Mouse (Mus musculus) lung, postnatal 0 days (tissue): ENCODE results near the gene Hps4. TPM values are rescaled to one million over a fixed set of nuclear protein-coding genes. Genes with fewer than 3 reads are reported as not detected.

Experiments used
- ATAC-seq: fragments of 200-750 bp; cut with Nextera tagmentation; 2 replicates; pipeline ENCODE4 v1.8.0; 2017; ENCODE audit warnings: moderate library complexity
- DNase-seq: peaks from one replicate; pipeline ENCODE4 v3.0.0-alpha.2; 2016; ENCODE audit warnings: low spot score
- H3K27ac ChIP-seq: fragments of 300-500 bp; sonication (generic); 2 replicates; pipeline ENCODE4 v1.5.1; 2014; ENCODE audit warnings: antibody characterized with exemption, mild to moderate bottlenecking, low read length, mixed read lengths
- H3K27me3 ChIP-seq: fragments of 300-500 bp; sonication (generic); replicated peaks from 2 replicates; pipeline ENCODE4 v1.6.1; 2014; ENCODE audit warnings: low read length, mixed read lengths; ENCODE audit not compliant: insufficient read depth
- H3K36me3 ChIP-seq: fragments of 300-500 bp; sonication (generic); 2 replicates; pipeline ENCODE4 v1.6.1; 2014; ENCODE audit warnings: low read length, mixed read lengths; ENCODE audit not compliant: insufficient read depth
- H3K4me1 ChIP-seq: fragments of 300-500 bp; sonication (generic); 2 replicates; pipeline ENCODE4 v1.6.1; 2014; ENCODE audit warnings: antibody characterized with exemption, low read depth, low read length, mixed read lengths; ENCODE audit not compliant: insufficient read depth
- H3K4me2 ChIP-seq: fragments of 300-500 bp; sonication (generic); replicated peaks from 2 replicates; pipeline ENCODE4 v1.6.1; 2014; ENCODE audit warnings: low read depth, mild to moderate bottlenecking, low read length, moderate library complexity, mixed read lengths
- H3K4me3 ChIP-seq: fragments of 300-500 bp; sonication (generic); 2 replicates; pipeline ENCODE4 v1.5.1; 2014; ENCODE audit warnings: low read depth, low read length
- H3K9ac ChIP-seq: fragments of 300-500 bp; sonication (generic); replicated peaks from 2 replicates; pipeline ENCODE4 v1.6.1; 2014; ENCODE audit warnings: low read depth, mild to moderate bottlenecking
- H3K9me3 ChIP-seq: fragments of 300-500 bp; sonication (generic); 2 replicates; pipeline ENCODE4 v1.6.1; 2016; ENCODE audit warnings: low read length, mixed read lengths
- CTCF ChIP-seq: IDR thresholded peaks from 2 replicates; pipeline ENCODE4 v1.5.1; 2016; ENCODE audit warnings: antibody characterized with exemption, mild to moderate bottlenecking
- EP300 ChIP-seq: IDR thresholded peaks from 2 replicates; pipeline ENCODE4 v1.6.1; 2016; ENCODE audit warnings: antibody characterized with exemption, mild to moderate bottlenecking, control low read depth
- WGBS: fragments of 180-500 bp; shearing (Covaris S2); extraction: QIAGEN DNeasy Blood & Tissue Kit; methylation state at CpG from one replicate; pipeline ENCODE4 v1.1.7; 2014; 5-methylcytosine and 5-hydroxymethylcytosine counted together
- polyA plus RNA-seq: library from polyadenylated mRNA; unstranded; fragments of >200 nt; fragmentation: Nextera tagmentation; extraction: Ambion mirVana; gene quantifications from 2 replicates; pipeline ENCODE4 v1.2.1, GENCODE M21; 2015

The Hps4 gene
- polyA plus RNA-seq, 1 experiment from 2014 or later: 19.7 TPM

GRCm38 (mm10) chr5:112391002-112391401, 48.1 kb downstream of the Hps4 start:
- Histone ChIP-seq H3K27me3 (peaks cover 26% of the 10 kb centered on the region), H3K4me3 (no peak overlapping the region), H3K36me3 (no peaks in the 10 kb centered on the region), H3K27ac (no peak overlapping the region), H3K9me3 (no peaks in the 10 kb centered on the region), H3K9ac (no peak overlapping the region), H3K4me2 (no peak overlapping the region), H3K4me1 (no peaks in the 10 kb centered on the region)
- TF ChIP-seq CTCF: no peak
- no peak for TF ChIP-seq EP300
- DNase-seq (no peak), ATAC-seq (no peak)
- WGBS: 49% methylated on average over 16 of the region's 16 CpGs

GRCm38 (mm10) chr5:112391676-112392323, 48.9 kb downstream of the Hps4 start:
- no peak overlapping the region for H3K4me2 ChIP-seq
- ATAC-seq (no peak), DNase-seq (no peak)
- no peak overlapping the region for H3K4me3 ChIP-seq
- no peak overlapping the region for H3K27ac ChIP-seq
- H3K9ac ChIP-seq: no peak overlapping the region
- peaks cover 26% of the 10 kb centered on the region for H3K27me3 ChIP-seq
- TF ChIP-seq EP300: no peak
- no peak for TF ChIP-seq CTCF
- 57% methylated on average over 27 of the region's 27 CpGs for WGBS
- H3K4me1 ChIP-seq: no peaks in the 10 kb centered on the region
- H3K9me3 ChIP-seq: no peaks in the 10 kb centered on the region
- no peaks in the 10 kb centered on the region for H3K36me3 ChIP-seq

- H3K4me2 ChIP-seq: peak overlapping the region; percentile 71
- ATAC-seq: no peak
Measured at GRCm38 (mm10) chr5:112393741-112394414, 51.0 kb downstream of the Hps4 start.

GRCm38 (mm10) chr5:112394415-112394763, 51.5 kb downstream of the Hps4 start:
- H3K27ac ChIP-seq: no peak overlapping the region
- H3K27me3 ChIP-seq: peaks cover 26% of the 10 kb centered on the region
- no peaks in the 10 kb centered on the region for H3K9me3 ChIP-seq
- peak overlapping the region; percentile 48 for H3K4me3 ChIP-seq
- H3K9ac ChIP-seq: no peak overlapping the region
- TF ChIP-seq CTCF: no peak
- TF ChIP-seq EP300: no peak
- WGBS: 0% methylated on average over 6 of the region's 28 CpGs
- no peaks in the 10 kb centered on the region for H3K4me1 ChIP-seq
- ATAC-seq: peak; percentile 53
- H3K36me3 ChIP-seq: no peaks in the 10 kb centered on the region
- no peak for DNase-seq
- H3K4me2 ChIP-seq: peak overlapping the region; percentile 71

More at GRCm38 (mm10) chr5:112393741-112394414, 51.0 kb downstream of the Hps4 start:
- H3K27me3 ChIP-seq: peaks cover 26% of the 10 kb centered on the region
- no peak overlapping the region for H3K9ac ChIP-seq
- H3K36me3 ChIP-seq: no peaks in the 10 kb centered on the region
- H3K9me3 ChIP-seq: no peaks in the 10 kb centered on the region
- 13% methylated on average over 15 of the region's 18 CpGs for WGBS
- H3K4me3 ChIP-seq: peak overlapping the region; percentile 48; the same call in 1 of the 2 replicates
- no peaks in the 10 kb centered on the region for H3K4me1 ChIP-seq
- no peak for DNase-seq
- no peak overlapping the region for H3K27ac ChIP-seq
- TF ChIP-seq EP300 (no peak), CTCF (no peak)

- ATAC-seq (peak; percentile 69), DNase-seq (peak; percentile 26)
- Histone ChIP-seq H3K9ac (no peak within 1 kb of the TSS), H3K9me3 (no peaks in the 10 kb centered on the region), H3K27me3 (peaks cover 26% of the 10 kb centered on the region), H3K36me3 (no peaks in the 10 kb centered on the region), H3K4me1 (no peaks in the 10 kb centered on the region), H3K4me3 (peak within 1 kb of the TSS; percentile 48), H3K27ac (no peak within 1 kb of the TSS), H3K4me2 (peak within 1 kb of the TSS; percentile 71)
- TF ChIP-seq CTCF (peak; percentile 17; the same call in 1 of the 2 replicates), EP300 (no peak)
- whole genome bisulfite sequencing: 6% methylated on average over 36 of the region's 67 CpGs
Measured at GRCm38 (mm10) chr5:112394779-112395443, 52.0 kb downstream of the Hps4 start, which contains the start of gene Asphd2. Gene Asphd2, minus strand, starts transcription at chr5:112394866.

GRCm38 (mm10) chr5:112396066-112396465, 53.2 kb downstream of the Hps4 start:
- DNase-seq (no peak), ATAC-seq (no peak)
- Histone ChIP-seq H3K4me3 (no peak overlapping the region), H3K9me3 (no peaks in the 10 kb centered on the region), H3K9ac (no peak overlapping the region), H3K27me3 (peaks cover 26% of the 10 kb centered on the region), H3K4me1 (no peaks in the 10 kb centered on the region), H3K36me3 (no peaks in the 10 kb centered on the region), H3K4me2 (no peak overlapping the region), H3K27ac (no peak overlapping the region)
- TF ChIP-seq CTCF: no peak
- no peak for TF ChIP-seq EP300
- 73% methylated on average over 18 of the region's 18 CpGs for WGBS
